Mouse (Mus musculus) right cerebral cortex, postnatal 10 days (tissue): Measurements from ENCODE around the gene Mon2.

Source experiments
- DNase-seq, 2 experiments: peaks; one replicate each; pipeline ENCODE4 v3.0.0; 2021; ENCODE audit warnings: low spot score in 2 of 2

The Mon2 gene

GRCm38 (mm10) chr10:123076245-123077023 is at the start of gene Mon2:
Mon2 (minus strand) TSS chr10:123076505.
- DNase-seq = peak; percentile 98

GRCm38 (mm10) chr10:123120666-123121392 is 44.5 kb upstream of the Mon2 start:
- DNase-seq = no peak

GRCm38 (mm10) chr10:123116861-123117260 is 40.6 kb upstream of the Mon2 start:
- DNase-seq = no peak

GRCm38 (mm10) chr10:123113466-123113865 is 37.2 kb upstream of the Mon2 start:
- DNase-seq = peak in 1 of 2 experiments; percentile 16

- DNase-seq = no peak
Observed at GRCm38 (mm10) chr10:123112787-123113168, 36.5 kb upstream of the Mon2 start.

GRCm38 (mm10) chr10:123112056-123112786 is 35.9 kb upstream of the Mon2 start:
- DNase-seq = no peak

GRCm38 (mm10) chr10:123110548-123110947 is 34.2 kb upstream of the Mon2 start:
- DNase-seq = no peak

GRCm38 (mm10) chr10:123108527-123108926 is 32.2 kb upstream of the Mon2 start:
- DNase-seq = peak; percentile 56 to 63

GRCm38 (mm10) chr10:123108121-123108520 is 31.8 kb upstream of the Mon2 start:
- DNase-seq = no peak

GRCm38 (mm10) chr10:123101303-123101702 is 25.0 kb upstream of the Mon2 start:
- DNase-seq = no peak

GRCm38 (mm10) chr10:123100584-123100983 is 24.3 kb upstream of the Mon2 start:
- no peak for DNase-seq

GRCm38 (mm10) chr10:123094504-123094903 is 18.2 kb upstream of the Mon2 start:
- DNase-seq = no peak

GRCm38 (mm10) chr10:123092577-123092976 is 16.3 kb upstream of the Mon2 start:
- no peak for DNase-seq

GRCm38 (mm10) chr10:123091737-123092136 is 15.4 kb upstream of the Mon2 start:
- DNase-seq = peak in 1 of 2 experiments; percentile 57

- DNase-seq = no peak
Observed at GRCm38 (mm10) chr10:123089425-123089930, 13.2 kb upstream of the Mon2 start.

GRCm38 (mm10) chr10:123086847-123087246 is 10.5 kb upstream of the Mon2 start:
- DNase-seq = no peak

- no peak for DNase-seq
Observed at GRCm38 (mm10) chr10:123084900-123085641, 8.8 kb upstream of the Mon2 start.

- DNase-seq = peak in 1 of 2 experiments; percentile 55
Observed at GRCm38 (mm10) chr10:123084307-123084706, 8.0 kb upstream of the Mon2 start.

GRCm38 (mm10) chr10:123075751-123076242 is 508 bp downstream of the Mon2 start:
- DNase-seq = peak in 1 of 2 experiments; percentile 42

GRCm38 (mm10) chr10:123071997-123072396 is 4.3 kb downstream of the Mon2 start:
- no peak for DNase-seq

- DNase-seq = no peak
Observed at GRCm38 (mm10) chr10:123063021-123063420, 13.3 kb downstream of the Mon2 start.
